11 mouse cellular contexts compared by ENCODE assay signal in genomic region chr11:96768240-96768639, GRCm38 (mm10). TPM values are rescaled to one million over a fixed set of nuclear protein-coding genes. Genes with fewer than 3 reads are reported as not detected.
A peak's percentile ranks its signal among the peaks of the same experiment; 100 is the strongest.
DNase-seq lines count a peak whose midpoint lies in the region; ATAC-seq lines count a peak whose summit lies in the region.
"Had no signal": no experiment of that assay in that cellular context is flagged by ENCODE, and none has a peak within 500 bp of the region (broad histone marks: within the 10 kb centered on the region; RNA-seq: fewer than 3 reads in every experiment).

No protein-coding gene starts in this region.

- H3K4me2 ChIP-seq in kidney, embryonic 14.5 days (replicated peaks; ENCODE audit: low read depth, low read length): no peak overlapping the region
- no peak overlapping the region for H3K4me2 ChIP-seq in limb, embryonic 13.5 days (replicated peaks)
- peak overlapping the region; percentile 16; the same call in 1 of the 2 replicates for H3K4me2 ChIP-seq in neural tube, embryonic 12.5 days (replicated peaks)
- H3K4me2 ChIP-seq: liver, embryonic 11.5 days had no signal

- peaks cover 15% of the 10 kb centered on the region; the same call in 1 of the 2 replicates for H3K4me1 ChIP-seq in kidney, embryonic 14.5 days (ENCODE audit: control insufficient read depth, insufficient read depth, low read length)
- H3K4me1 ChIP-seq in forebrain, embryonic 10.5 days: peaks cover 46% of the 10 kb centered on the region
- H3K4me1 ChIP-seq in limb, embryonic 13.5 days: peaks cover 9% of the 10 kb centered on the region; the same call in 1 of the 2 replicates
- H3K4me1 ChIP-seq in neural tube, embryonic 12.5 days: peaks cover 48% of the 10 kb centered on the region

- no peak overlapping the region for H3K4me3 ChIP-seq in kidney, embryonic 14.5 days (ENCODE audit: low read length)
- no peak overlapping the region for H3K4me3 ChIP-seq in forebrain, embryonic 10.5 days
- no peak overlapping the region for H3K4me3 ChIP-seq in limb, embryonic 13.5 days
- H3K4me3 ChIP-seq in neural tube, embryonic 12.5 days: no peak overlapping the region

- peaks cover 41% of the 10 kb centered on the region for H3K36me3 ChIP-seq in kidney, embryonic 14.5 days (ENCODE audit: control insufficient read depth, insufficient read depth, low read length)
- H3K36me3 ChIP-seq in forebrain, embryonic 10.5 days (replicated peaks): peaks cover 63% of the 10 kb centered on the region
- H3K36me3 ChIP-seq in limb, embryonic 13.5 days: peaks cover 56% of the 10 kb centered on the region
- H3K36me3 ChIP-seq in neural tube, embryonic 12.5 days: peaks cover 54% of the 10 kb centered on the region

- H3K27me3 ChIP-seq in kidney, embryonic 14.5 days (ENCODE audit: control insufficient read depth, insufficient read depth, low read length): no peaks in the 10 kb centered on the region
- H3K27me3 ChIP-seq in forebrain, embryonic 10.5 days (ENCODE audit: poor library complexity, severe bottlenecking): no peaks in the 10 kb centered on the region
- no peaks in the 10 kb centered on the region for H3K27me3 ChIP-seq in limb, embryonic 13.5 days
- H3K27me3 ChIP-seq in neural tube, embryonic 12.5 days (replicated peaks): no peaks in the 10 kb centered on the region

- WGBS in kidney, embryonic 14.5 days: 59% methylated on average over 9 of the region's 9 CpGs
- WGBS in forebrain, embryonic 10.5 days: 71% methylated on average over 9 of the region's 9 CpGs
- 60% methylated on average over 9 of the region's 9 CpGs for WGBS in limb, embryonic 13.5 days
- 64% methylated on average over 9 of the region's 9 CpGs for WGBS in neural tube, embryonic 12.5 days

- DNase-seq in kidney, postnatal 4 days: no peak
- DNase-seq in forebrain, embryonic 10.5 days (ENCODE audit: extremely low spot score, low spot score): no peak
- DNase-seq in right cerebral cortex, postnatal 14 days: no peak
- no peak for DNase-seq in thymus, adult 18-20 months
- no peak for DNase-seq in retina, embryonic 14.5 days (ENCODE audit: low spot score)
- DNase-seq: B cell, adult 2 months; heart, postnatal 4 days had no signal

- no peaks in the 10 kb centered on the region for H3K9me3 ChIP-seq in kidney, embryonic 14.5 days (ENCODE audit: control insufficient read depth, low read length)
- no peaks in the 10 kb centered on the region for H3K9me3 ChIP-seq in forebrain, embryonic 10.5 days
- H3K9me3 ChIP-seq in limb, embryonic 13.5 days: no peaks in the 10 kb centered on the region
- no peaks in the 10 kb centered on the region for H3K9me3 ChIP-seq in neural tube, embryonic 12.5 days

- no peak overlapping the region; the same call in 1 of the 2 replicates for H3K9ac ChIP-seq in kidney, embryonic 14.5 days (ENCODE audit: low read depth, low read length)
- 0 out of 2 replicates have a peak overlapping the region, but pooled peaks have one; percentile 26 for H3K9ac ChIP-seq in limb, embryonic 13.5 days
- peak overlapping the region; percentile 36 for H3K9ac ChIP-seq in neural tube, embryonic 12.5 days

- no peak for ATAC-seq in kidney, embryonic 14.5 days (ENCODE audit: low FRiP score, low TSS enrichment)
- ATAC-seq in limb, embryonic 13.5 days (ENCODE audit: low FRiP score, low read depth): no peak
- no peak for ATAC-seq in neural tube, embryonic 12.5 days (ENCODE audit: low FRiP score, low read depth)

- H3K27ac ChIP-seq in kidney, embryonic 14.5 days (ENCODE audit: low read depth, low read length): peak overlapping the region; percentile 26; the same call in 1 of the 2 replicates
- H3K27ac ChIP-seq in forebrain, embryonic 10.5 days: peak overlapping the region; percentile 79
- no peak overlapping the region for H3K27ac ChIP-seq in limb, embryonic 13.5 days
- peak overlapping the region; percentile 60; the same call in 1 of the 2 replicates for H3K27ac ChIP-seq in neural tube, embryonic 12.5 days

RNA-seq across cellular contexts. Expression of gene Snx11, which starts 9.1 kb away (rescaled TPM):
- polyA plus RNA-seq in kidney, embryonic 14.5 days (2014; fragmentation: Nextera tagmentation; extraction: Ambion mirVana): 8.6 and 10.2 TPM in 2 replicates
- 25.7 and 27.5 TPM in 2 replicates for polyA plus RNA-seq in forebrain, embryonic 10.5 days (2016; fragmentation: Nextera tagmentation; extraction: Ambion mirVana)
- 22.2 and 22.3 TPM in 2 replicates for polyA plus RNA-seq in limb, embryonic 13.5 days (2015; fragmentation: Nextera tagmentation; extraction: Ambion mirVana)
- 57.0 and 58.4 TPM in 2 replicates for polyA plus RNA-seq in neural tube, embryonic 12.5 days (2016; fragmentation: Nextera tagmentation; extraction: Ambion mirVana)

RNA-seq across cellular contexts. Expression of gene Cbx1, which starts 20.7 kb away (rescaled TPM):
- 137 and 181 TPM in 2 replicates for polyA plus RNA-seq in kidney, embryonic 14.5 days (2014; fragmentation: Nextera tagmentation; extraction: Ambion mirVana)
- polyA plus RNA-seq in forebrain, embryonic 10.5 days (2016; fragmentation: Nextera tagmentation; extraction: Ambion mirVana): 188 and 202 TPM in 2 replicates
- polyA plus RNA-seq in limb, embryonic 13.5 days (2015; fragmentation: Nextera tagmentation; extraction: Ambion mirVana): 158 and 163 TPM in 2 replicates
- polyA plus RNA-seq in neural tube, embryonic 12.5 days (2016; fragmentation: Nextera tagmentation; extraction: Ambion mirVana): 125 and 143 TPM in 2 replicates
